In the genomic region with DNA sequence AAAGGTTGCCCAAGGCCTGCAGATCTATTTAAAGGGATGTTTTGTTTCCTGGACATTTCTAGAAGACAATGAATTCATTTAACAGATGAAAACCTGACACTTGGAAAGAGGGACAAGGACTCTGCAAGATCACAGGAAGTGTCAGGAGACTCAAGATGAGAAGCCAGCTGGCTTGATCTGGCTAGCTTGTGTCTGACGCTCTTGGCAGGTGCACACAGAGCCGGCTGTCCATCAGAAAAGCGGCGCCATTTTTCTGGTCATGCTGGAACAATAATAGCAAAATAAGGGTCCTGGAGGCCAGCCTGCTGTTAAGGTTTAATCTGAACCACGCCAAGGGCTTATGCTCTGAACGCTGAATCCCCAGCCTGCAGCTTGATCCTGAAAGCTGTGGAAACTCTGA, we compare ENCODE assay signal across 15 mouse cellular contexts.
DNase-seq lines count a peak whose midpoint lies in the region.
"Had no signal": no experiment of that assay in that cellular context is flagged by ENCODE, and none has a peak within 500 bp of the region (broad histone marks: within the 10 kb centered on the region; RNA-seq: fewer than 3 reads in every experiment).

No protein-coding gene starts in this region.

- DNase-seq in heart, adult 18-20 months, result peak; percentile 2 to 23
- no peak for DNase-seq in heart, postnatal 14 days
- DNase-seq in brain, adult 2 months (ENCODE audit: low read depth, low spot score), result peak; percentile 51
- DNase-seq in cerebellum, adult 11-12 months, result peak; percentile 36
- DNase-seq in cerebellum, postnatal 14 days, result peak; percentile 86 to 87
- no peak for DNase-seq in neural tube, embryonic 10.5 days (ENCODE audit: extremely low spot score, low spot score)
- no peak for DNase-seq in right cerebral cortex, postnatal 25 days
- DNase-seq: adrenal gland, postnatal 25 days; heart, adult 2 months; kidney, adult 11 months; kidney, postnatal 4 days; layer of hippocampus, adult 9-11 months; lung, adult 2 months; right cerebral cortex, postnatal 4 days; thymus, postnatal 25 days had no signal

- intact Hi-C loops in heart, postnatal 14 days (cut with DNase I), result no loop called here

Comparison
In these comparisons a context has a peak if more than half of its experiments do, and no peak if none do; other contexts are left out.
1. DNase-seq: peak in heart, adult 18-20 months (2 of 2), brain, adult 2 months (single experiment), cerebellum, adult 11-12 months (single experiment) and cerebellum, postnatal 14 days (2 of 2); none in heart, postnatal 14 days (0 of 2), neural tube, embryonic 10.5 days (single experiment) and right cerebral cortex, postnatal 25 days (single experiment).